Mouse (Mus musculus): Measurements from ENCODE around the gene Gabrg3. TPM values are rescaled to one million over a fixed set of nuclear protein-coding genes. Genes with fewer than 3 reads are reported as not detected.
A peak's percentile ranks its signal among the peaks of the same experiment; 100 is the strongest.

Gabrg3 gene
- polyA plus RNA-seq, 1 experiment from 2014 or later = 2.8 TPM

- Histone ChIP-seq H3K9me3 (no peaks in the 10 kb centered on the region), H3K27me3 (no peaks in the 10 kb centered on the region), H3K4me1 (replicated peaks) (no peaks in the 10 kb centered on the region), H3K4me3 (no peak overlapping the region), H3K9ac (no peak overlapping the region), H3K36me3 (no peaks in the 10 kb centered on the region), H3K4me2 (no peak overlapping the region), H3K27ac (no peak overlapping the region)
- no peak for ATAC-seq (ENCODE audit: low FRiP score)
- 95% methylated on average over 2 of the region's 2 CpGs for WGBS
These were observed 389.0 kb downstream of the Gabrg3 start for GRCm38 (mm10) chr7:56997713-56998624.

GRCm38 (mm10) chr7:56946398-56946797 lies 440.6 kb downstream of the Gabrg3 start:
- H3K9ac ChIP-seq = no peak overlapping the region
- no peaks in the 10 kb centered on the region for H3K27me3 ChIP-seq
- no peaks in the 10 kb centered on the region for H3K4me1 ChIP-seq (replicated peaks)
- H3K9me3 ChIP-seq = no peaks in the 10 kb centered on the region
- no peak overlapping the region for H3K27ac ChIP-seq
- no peaks in the 10 kb centered on the region for H3K36me3 ChIP-seq
- no peak overlapping the region for H3K4me3 ChIP-seq
- ATAC-seq (ENCODE audit: low FRiP score) = 0 out of 2 replicates have a peak, but pooled peaks have one; percentile 36
- no peak overlapping the region for H3K4me2 ChIP-seq
- 89% methylated on average over 2 of the region's 2 CpGs for WGBS

- Histone ChIP-seq H3K4me2 (no peak overlapping the region), H3K4me3 (no peak overlapping the region), H3K4me1 (replicated peaks) (no peaks in the 10 kb centered on the region), H3K27ac (no peak overlapping the region), H3K9ac (no peak overlapping the region), H3K36me3 (no peaks in the 10 kb centered on the region), H3K9me3 (no peaks in the 10 kb centered on the region), H3K27me3 (no peaks in the 10 kb centered on the region)
- ATAC-seq (ENCODE audit: low FRiP score) = no peak
- WGBS = 86% methylated on average over 2 of the region's 2 CpGs
These were observed 445.4 kb downstream of the Gabrg3 start for GRCm38 (mm10) chr7:56941606-56942005.

GRCm38 (mm10) chr7:56938020-56938419 lies 449.0 kb downstream of the Gabrg3 start:
- H3K36me3 ChIP-seq = no peaks in the 10 kb centered on the region
- H3K27ac ChIP-seq = no peak overlapping the region
- no peak overlapping the region for H3K4me2 ChIP-seq
- WGBS = 79% methylated on average over 5 of the region's 5 CpGs
- H3K4me3 ChIP-seq = no peak overlapping the region
- H3K27me3 ChIP-seq = no peaks in the 10 kb centered on the region
- H3K9me3 ChIP-seq = no peaks in the 10 kb centered on the region
- H3K9ac ChIP-seq = no peak overlapping the region
- ATAC-seq (ENCODE audit: low FRiP score) = no peak
- no peaks in the 10 kb centered on the region for H3K4me1 ChIP-seq (replicated peaks)

GRCm38 (mm10) chr7:56919499-56919898 lies 467.5 kb downstream of the Gabrg3 start:
- Histone ChIP-seq H3K9me3 (no peaks in the 10 kb centered on the region), H3K27me3 (no peaks in the 10 kb centered on the region), H3K9ac (no peak overlapping the region), H3K4me1 (replicated peaks) (no peaks in the 10 kb centered on the region), H3K4me3 (no peak overlapping the region), H3K27ac (no peak overlapping the region), H3K36me3 (no peaks in the 10 kb centered on the region), H3K4me2 (no peak overlapping the region)
- 41% methylated on average over 1 of the region's 1 CpGs for WGBS
- ATAC-seq (ENCODE audit: low FRiP score) = no peak

- Histone ChIP-seq H3K4me3 (no peak overlapping the region), H3K9me3 (no peaks in the 10 kb centered on the region), H3K4me2 (no peak overlapping the region), H3K36me3 (no peaks in the 10 kb centered on the region), H3K9ac (no peak overlapping the region), H3K27me3 (no peaks in the 10 kb centered on the region), H3K4me1 (replicated peaks) (no peaks in the 10 kb centered on the region), H3K27ac (no peak overlapping the region)
- ATAC-seq (ENCODE audit: low FRiP score) = no peak
- 64% methylated on average over 2 of the region's 2 CpGs for WGBS
These were observed 472.1 kb downstream of the Gabrg3 start for GRCm38 (mm10) chr7:56914862-56915261.

GRCm38 (mm10) chr7:56899762-56900161 lies 487.2 kb downstream of the Gabrg3 start:
- Histone ChIP-seq H3K4me1 (replicated peaks) (no peaks in the 10 kb centered on the region), H3K4me3 (no peak overlapping the region), H3K9ac (no peak overlapping the region), H3K9me3 (no peaks in the 10 kb centered on the region), H3K27me3 (no peaks in the 10 kb centered on the region), H3K27ac (no peak overlapping the region), H3K4me2 (no peak overlapping the region), H3K36me3 (no peaks in the 10 kb centered on the region)
- ATAC-seq (ENCODE audit: low FRiP score) = no peak
- 45% methylated on average over 4 of the region's 4 CpGs for WGBS

- 93% methylated on average over 1 of the region's 1 CpGs for WGBS
- Histone ChIP-seq H3K4me1 (replicated peaks) (no peaks in the 10 kb centered on the region), H3K4me2 (no peak overlapping the region), H3K27me3 (no peaks in the 10 kb centered on the region), H3K36me3 (no peaks in the 10 kb centered on the region), H3K27ac (no peak overlapping the region), H3K4me3 (no peak overlapping the region), H3K9me3 (peaks cover 4% of the 10 kb centered on the region; the same call in 1 of the 2 replicates), H3K9ac (no peak overlapping the region)
- no peak for ATAC-seq (ENCODE audit: low FRiP score)
These were observed 519.5 kb downstream of the Gabrg3 start for GRCm38 (mm10) chr7:56867314-56868075.

- ATAC-seq (ENCODE audit: low FRiP score) = no peak
- no peaks in the 10 kb centered on the region for H3K4me1 ChIP-seq (replicated peaks)
- H3K9ac ChIP-seq = no peak overlapping the region
- no peak overlapping the region for H3K4me3 ChIP-seq
- H3K4me2 ChIP-seq = no peak overlapping the region
- no peaks in the 10 kb centered on the region for H3K27me3 ChIP-seq
- 92% methylated on average over 5 of the region's 5 CpGs for WGBS
- no peaks in the 10 kb centered on the region for H3K36me3 ChIP-seq
- H3K27ac ChIP-seq = no peak overlapping the region
- H3K9me3 ChIP-seq = no peaks in the 10 kb centered on the region
These were observed 543.4 kb downstream of the Gabrg3 start for GRCm38 (mm10) chr7:56843565-56843964.

- H3K4me2 ChIP-seq = no peak overlapping the region
- H3K27me3 ChIP-seq = no peaks in the 10 kb centered on the region
- no peak for ATAC-seq (ENCODE audit: low FRiP score)
- H3K36me3 ChIP-seq = no peaks in the 10 kb centered on the region
- no peak overlapping the region for H3K27ac ChIP-seq
- no peak overlapping the region for H3K9ac ChIP-seq
- no peaks in the 10 kb centered on the region for H3K4me1 ChIP-seq (replicated peaks)
- no peaks in the 10 kb centered on the region for H3K9me3 ChIP-seq
- H3K4me3 ChIP-seq = no peak overlapping the region
- WGBS = 91% methylated on average over 6 of the region's 6 CpGs
These were observed 561.5 kb downstream of the Gabrg3 start for GRCm38 (mm10) chr7:56825446-56825845.

GRCm38 (mm10) chr7:56801841-56802240 lies 585.1 kb downstream of the Gabrg3 start:
- Histone ChIP-seq H3K4me3 (no peak overlapping the region), H3K9ac (no peak overlapping the region), H3K27me3 (no peaks in the 10 kb centered on the region), H3K36me3 (no peaks in the 10 kb centered on the region), H3K4me1 (replicated peaks) (no peaks in the 10 kb centered on the region), H3K4me2 (no peak overlapping the region), H3K27ac (no peak overlapping the region), H3K9me3 (no peaks in the 10 kb centered on the region)
- ATAC-seq (ENCODE audit: low FRiP score) = no peak
- WGBS = 95% methylated on average over 1 of the region's 1 CpGs

- H3K9me3 ChIP-seq = no peaks in the 10 kb centered on the region
- H3K27ac ChIP-seq = no peak overlapping the region
- no peaks in the 10 kb centered on the region for H3K4me1 ChIP-seq (replicated peaks)
- WGBS = 65% methylated on average over 1 of the region's 1 CpGs
- H3K27me3 ChIP-seq = no peaks in the 10 kb centered on the region
- no peak overlapping the region for H3K4me3 ChIP-seq
- H3K36me3 ChIP-seq = no peaks in the 10 kb centered on the region
- ATAC-seq (ENCODE audit: low FRiP score) = no peak
- no peak overlapping the region for H3K9ac ChIP-seq
- no peak overlapping the region for H3K4me2 ChIP-seq
These were observed 607.9 kb downstream of the Gabrg3 start for GRCm38 (mm10) chr7:56779122-56779521.

Data from hindbrain, embryonic 13.5 days (tissue).